Mouse (Mus musculus): ENCODE data around the gene Ubtd2. TPM values are rescaled to one million over a fixed set of nuclear protein-coding genes. Genes with fewer than 3 reads are reported as not detected.

Gene Ubtd2
- polyA plus RNA-seq, 1 experiment from 2014 or later: 27.1 TPM

- 0 out of 2 replicates have a peak, but pooled peaks cover 3% of the 10 kb centered on the region for H3K36me3 ChIP-seq (ENCODE audit: control insufficient read depth, insufficient read depth)
- H3K4me2 ChIP-seq (ENCODE audit: low read depth, low read length): no peak overlapping the region
- no peaks in the 10 kb centered on the region for H3K27me3 ChIP-seq (ENCODE audit: control insufficient read depth, insufficient read depth, low read length)
- no peak overlapping the region for H3K4me3 ChIP-seq (ENCODE audit: low read length)
- peaks cover 32% of the 10 kb centered on the region for H3K4me1 ChIP-seq (ENCODE audit: control insufficient read depth, insufficient read depth, low read length)
- H3K9me3 ChIP-seq (replicated peaks; ENCODE audit: control insufficient read depth, low read length): no peaks in the 10 kb centered on the region
- no peak overlapping the region for H3K27ac ChIP-seq (ENCODE audit: low read length)
- no peak for ATAC-seq (replicated peaks; ENCODE audit: extremely low read depth, insufficient read depth, low FRiP score)
- no peak overlapping the region for H3K9ac ChIP-seq (ENCODE audit: low read length)
- 24% methylated on average over 3 of the region's 3 CpGs for WGBS
Measured at GRCm38 (mm10) chr11:32486621-32487020, 31.5 kb downstream of the Ubtd2 start.

- Histone ChIP-seq H3K9me3 (replicated peaks; ENCODE audit: control insufficient read depth, low read length) (no peaks in the 10 kb centered on the region), H3K36me3 (ENCODE audit: control insufficient read depth, insufficient read depth) (0 out of 2 replicates have a peak, but pooled peaks cover 3% of the 10 kb centered on the region), H3K4me1 (ENCODE audit: control insufficient read depth, insufficient read depth, low read length) (peaks cover 32% of the 10 kb centered on the region), H3K4me3 (ENCODE audit: low read length) (no peak overlapping the region), H3K27ac (ENCODE audit: low read length) (no peak overlapping the region), H3K9ac (ENCODE audit: low read length) (no peak overlapping the region), H3K27me3 (ENCODE audit: control insufficient read depth, insufficient read depth, low read length) (no peaks in the 10 kb centered on the region), H3K4me2 (ENCODE audit: low read depth, low read length) (no peak overlapping the region)
- 87% methylated on average over 3 of the region's 3 CpGs for WGBS
- ATAC-seq (replicated peaks; ENCODE audit: extremely low read depth, insufficient read depth, low FRiP score): no peak
Measured at GRCm38 (mm10) chr11:32487501-32487900, 32.3 kb downstream of the Ubtd2 start.

GRCm38 (mm10) chr11:32488344-32488743, 33.2 kb downstream of the Ubtd2 start:
- no peak for ATAC-seq (replicated peaks; ENCODE audit: extremely low read depth, insufficient read depth, low FRiP score)
- Histone ChIP-seq H3K4me1 (ENCODE audit: control insufficient read depth, insufficient read depth, low read length) (peaks cover 32% of the 10 kb centered on the region), H3K4me2 (ENCODE audit: low read depth, low read length) (no peak overlapping the region), H3K4me3 (ENCODE audit: low read length) (no peak overlapping the region), H3K27ac (ENCODE audit: low read length) (no peak overlapping the region), H3K9ac (ENCODE audit: low read length) (no peak overlapping the region), H3K36me3 (ENCODE audit: control insufficient read depth, insufficient read depth) (0 out of 2 replicates have a peak, but pooled peaks cover 3% of the 10 kb centered on the region), H3K27me3 (ENCODE audit: control insufficient read depth, insufficient read depth, low read length) (no peaks in the 10 kb centered on the region), H3K9me3 (replicated peaks; ENCODE audit: control insufficient read depth, low read length) (no peaks in the 10 kb centered on the region)

- Histone ChIP-seq H3K36me3 (ENCODE audit: control insufficient read depth, insufficient read depth) (0 out of 2 replicates have a peak, but pooled peaks cover 3% of the 10 kb centered on the region), H3K4me1 (ENCODE audit: control insufficient read depth, insufficient read depth, low read length) (peaks cover 30% of the 10 kb centered on the region), H3K4me2 (ENCODE audit: low read depth, low read length) (no peak overlapping the region), H3K9me3 (replicated peaks; ENCODE audit: control insufficient read depth, low read length) (no peaks in the 10 kb centered on the region), H3K9ac (ENCODE audit: low read length) (no peak overlapping the region), H3K27ac (ENCODE audit: low read length) (no peak overlapping the region), H3K4me3 (ENCODE audit: low read length) (no peak overlapping the region), H3K27me3 (ENCODE audit: control insufficient read depth, insufficient read depth, low read length) (no peaks in the 10 kb centered on the region)
- ATAC-seq (replicated peaks; ENCODE audit: extremely low read depth, insufficient read depth, low FRiP score): no peak
- 70% methylated on average over 5 of the region's 5 CpGs for WGBS
Measured at GRCm38 (mm10) chr11:32488808-32489670, 33.9 kb downstream of the Ubtd2 start.

GRCm38 (mm10) chr11:32491079-32491478, 35.9 kb downstream of the Ubtd2 start:
- Histone ChIP-seq H3K4me2 (ENCODE audit: low read depth, low read length) (no peak overlapping the region), H3K27me3 (ENCODE audit: control insufficient read depth, insufficient read depth, low read length) (no peaks in the 10 kb centered on the region), H3K4me3 (ENCODE audit: low read length) (no peak overlapping the region), H3K9ac (ENCODE audit: low read length) (no peak overlapping the region), H3K36me3 (ENCODE audit: control insufficient read depth, insufficient read depth) (0 out of 2 replicates have a peak, but pooled peaks cover 3% of the 10 kb centered on the region), H3K9me3 (replicated peaks; ENCODE audit: control insufficient read depth, low read length) (no peaks in the 10 kb centered on the region), H3K4me1 (ENCODE audit: control insufficient read depth, insufficient read depth, low read length) (peaks cover 30% of the 10 kb centered on the region), H3K27ac (ENCODE audit: low read length) (no peak overlapping the region)
- ATAC-seq (replicated peaks; ENCODE audit: extremely low read depth, insufficient read depth, low FRiP score): no peak
- 94% methylated on average over 2 of the region's 2 CpGs for WGBS

GRCm38 (mm10) chr11:32493312-32493711, 38.1 kb downstream of the Ubtd2 start:
- Histone ChIP-seq H3K9me3 (replicated peaks; ENCODE audit: control insufficient read depth, low read length) (no peaks in the 10 kb centered on the region), H3K4me2 (ENCODE audit: low read depth, low read length) (no peak overlapping the region), H3K36me3 (ENCODE audit: control insufficient read depth, insufficient read depth) (no peaks in the 10 kb centered on the region), H3K9ac (ENCODE audit: low read length) (no peak overlapping the region), H3K27ac (ENCODE audit: low read length) (no peak overlapping the region), H3K4me1 (ENCODE audit: control insufficient read depth, insufficient read depth, low read length) (peaks cover 25% of the 10 kb centered on the region), H3K27me3 (ENCODE audit: control insufficient read depth, insufficient read depth, low read length) (no peaks in the 10 kb centered on the region), H3K4me3 (ENCODE audit: low read length) (no peak overlapping the region)
- ATAC-seq (replicated peaks; ENCODE audit: extremely low read depth, insufficient read depth, low FRiP score): no peak

- WGBS: 72% methylated on average over 2 of the region's 2 CpGs
- H3K4me2 ChIP-seq (ENCODE audit: low read depth, low read length): no peak overlapping the region
- H3K9ac ChIP-seq (ENCODE audit: low read length): no peak overlapping the region
- no peaks in the 10 kb centered on the region for H3K36me3 ChIP-seq (ENCODE audit: control insufficient read depth, insufficient read depth)
- peaks cover 6% of the 10 kb centered on the region; the same call in 1 of the 2 replicates for H3K4me1 ChIP-seq (ENCODE audit: control insufficient read depth, insufficient read depth, low read length)
- no peak overlapping the region for H3K4me3 ChIP-seq (ENCODE audit: low read length)
- no peak overlapping the region for H3K27ac ChIP-seq (ENCODE audit: low read length)
- ATAC-seq (replicated peaks; ENCODE audit: extremely low read depth, insufficient read depth, low FRiP score): no peak
- H3K9me3 ChIP-seq (replicated peaks; ENCODE audit: control insufficient read depth, low read length): no peaks in the 10 kb centered on the region
- H3K27me3 ChIP-seq (ENCODE audit: control insufficient read depth, insufficient read depth, low read length): no peaks in the 10 kb centered on the region
Measured at GRCm38 (mm10) chr11:32495283-32495682, 40.1 kb downstream of the Ubtd2 start.

- no peak overlapping the region for H3K27ac ChIP-seq (ENCODE audit: low read length)
- no peaks in the 10 kb centered on the region for H3K9me3 ChIP-seq (replicated peaks; ENCODE audit: control insufficient read depth, low read length)
- no peak overlapping the region for H3K4me2 ChIP-seq (ENCODE audit: low read depth, low read length)
- H3K9ac ChIP-seq (ENCODE audit: low read length): no peak overlapping the region
- no peak overlapping the region for H3K4me3 ChIP-seq (ENCODE audit: low read length)
- H3K36me3 ChIP-seq (ENCODE audit: control insufficient read depth, insufficient read depth): no peaks in the 10 kb centered on the region
- no peak for ATAC-seq (replicated peaks; ENCODE audit: extremely low read depth, insufficient read depth, low FRiP score)
- H3K4me1 ChIP-seq (ENCODE audit: control insufficient read depth, insufficient read depth, low read length): peaks cover 3% of the 10 kb centered on the region; the same call in 1 of the 2 replicates
- H3K27me3 ChIP-seq (ENCODE audit: control insufficient read depth, insufficient read depth, low read length): no peaks in the 10 kb centered on the region
- WGBS: 79% methylated on average over 7 of the region's 7 CpGs
Measured at GRCm38 (mm10) chr11:32498757-32499535, 43.8 kb downstream of the Ubtd2 start.

GRCm38 (mm10) chr11:32499931-32500330, 44.8 kb downstream of the Ubtd2 start:
- H3K36me3 ChIP-seq (ENCODE audit: control insufficient read depth, insufficient read depth): no peaks in the 10 kb centered on the region
- H3K9ac ChIP-seq (ENCODE audit: low read length): no peak overlapping the region
- no peak overlapping the region for H3K4me3 ChIP-seq (ENCODE audit: low read length)
- no peaks in the 10 kb centered on the region for H3K27me3 ChIP-seq (ENCODE audit: control insufficient read depth, insufficient read depth, low read length)
- WGBS: 85% methylated on average over 4 of the region's 4 CpGs
- H3K27ac ChIP-seq (ENCODE audit: low read length): no peak overlapping the region
- peaks cover 6% of the 10 kb centered on the region; the same call in 1 of the 2 replicates for H3K4me1 ChIP-seq (ENCODE audit: control insufficient read depth, insufficient read depth, low read length)
- H3K9me3 ChIP-seq (replicated peaks; ENCODE audit: control insufficient read depth, low read length): no peaks in the 10 kb centered on the region
- ATAC-seq (replicated peaks; ENCODE audit: extremely low read depth, insufficient read depth, low FRiP score): no peak
- no peak overlapping the region for H3K4me2 ChIP-seq (ENCODE audit: low read depth, low read length)
